Mouse (Mus musculus) forebrain, postnatal 0 days (tissue): ENCODE measurements around the gene Lrguk. TPM values are rescaled to one million over a fixed set of nuclear protein-coding genes. Genes with fewer than 3 reads are reported as not detected.

Experiments
- ATAC-seq: fragments of 200-750 bp; cut with Nextera tagmentation; 2 replicates; pipeline ENCODE4 v1.8.0; 2017; ENCODE audit warnings: mild to moderate bottlenecking, moderate library complexity
- DNase-seq: peaks from one replicate; pipeline ENCODE4 v3.0.0-alpha.2; 2015
- H3K27ac ChIP-seq: fragments of 300-500 bp; sonication (generic); 2 replicates; pipeline ENCODE4 v1.5.1; 2014; ENCODE audit warnings: low read depth, mild to moderate bottlenecking, antibody characterized with exemption, low read length, moderate library complexity, mixed read lengths
- H3K27me3 ChIP-seq: fragments of 300-500 bp; sonication (generic); 2 replicates; pipeline ENCODE4 v1.6.1; 2014; ENCODE audit warnings: mild to moderate bottlenecking, low read length, mixed read lengths; ENCODE audit not compliant: insufficient read depth
- H3K36me3 ChIP-seq: fragments of 300-500 bp; sonication (generic); 2 replicates; pipeline ENCODE4 v1.6.1; 2014; ENCODE audit warnings: mild to moderate bottlenecking, moderate library complexity; ENCODE audit not compliant: insufficient read depth
- H3K4me1 ChIP-seq: fragments of 300-500 bp; sonication (generic); 2 replicates; pipeline ENCODE4 v1.6.1; 2014; ENCODE audit warnings: antibody characterized with exemption; ENCODE audit not compliant: insufficient read depth
- H3K4me2 ChIP-seq: fragments of 300-500 bp; sonication (generic); 2 replicates; pipeline ENCODE4 v1.6.1; 2014; ENCODE audit warnings: low read depth, mild to moderate bottlenecking, moderate library complexity
- H3K4me3 ChIP-seq: fragments of 300-500 bp; sonication (generic); 2 replicates; pipeline ENCODE4 v1.5.1; 2014; ENCODE audit warnings: low read depth, low read length, mixed read lengths
- H3K9ac ChIP-seq: fragments of 300-500 bp; sonication (generic); 2 replicates; pipeline ENCODE4 v1.6.1; 2014; ENCODE audit warnings: mild to moderate bottlenecking
- H3K9me3 ChIP-seq: fragments of 300-500 bp; sonication (generic); 2 replicates; pipeline ENCODE4 v1.6.1; 2016; ENCODE audit warnings: low read length
- CTCF ChIP-seq: sonication (generic); IDR thresholded peaks from 2 replicates; pipeline ENCODE4 v1.5.1; 2016; ENCODE audit warnings: antibody characterized with exemption, control low read depth, low read depth
- WGBS: fragments of 180-500 bp; shearing (Covaris S2); extraction: QIAGEN DNeasy Blood & Tissue Kit; methylation state at CpG from one replicate; pipeline ENCODE4 v1.1.7; 2014; 5-methylcytosine and 5-hydroxymethylcytosine counted together
- polyA plus RNA-seq: library from polyadenylated mRNA; unstranded; fragments of >200 nt; fragmentation: Nextera tagmentation; extraction: Ambion mirVana; gene quantifications from 2 replicates; pipeline ENCODE4 v1.2.1, GENCODE M21; 2015
- total RNA-seq: library from RNA; depleted of rRNA; stranded (reverse); fragments of >200 nt; gene quantifications from 2 replicates; pipeline ENCODE4 v1.2.3, GENCODE M21; 2014; rRNA removed

The Lrguk gene
- 1.8 and 2.8 TPM in 2 replicates for total RNA-seq
- 0.86 and 1.7 TPM in 2 replicates for polyA plus RNA-seq

DNA sequence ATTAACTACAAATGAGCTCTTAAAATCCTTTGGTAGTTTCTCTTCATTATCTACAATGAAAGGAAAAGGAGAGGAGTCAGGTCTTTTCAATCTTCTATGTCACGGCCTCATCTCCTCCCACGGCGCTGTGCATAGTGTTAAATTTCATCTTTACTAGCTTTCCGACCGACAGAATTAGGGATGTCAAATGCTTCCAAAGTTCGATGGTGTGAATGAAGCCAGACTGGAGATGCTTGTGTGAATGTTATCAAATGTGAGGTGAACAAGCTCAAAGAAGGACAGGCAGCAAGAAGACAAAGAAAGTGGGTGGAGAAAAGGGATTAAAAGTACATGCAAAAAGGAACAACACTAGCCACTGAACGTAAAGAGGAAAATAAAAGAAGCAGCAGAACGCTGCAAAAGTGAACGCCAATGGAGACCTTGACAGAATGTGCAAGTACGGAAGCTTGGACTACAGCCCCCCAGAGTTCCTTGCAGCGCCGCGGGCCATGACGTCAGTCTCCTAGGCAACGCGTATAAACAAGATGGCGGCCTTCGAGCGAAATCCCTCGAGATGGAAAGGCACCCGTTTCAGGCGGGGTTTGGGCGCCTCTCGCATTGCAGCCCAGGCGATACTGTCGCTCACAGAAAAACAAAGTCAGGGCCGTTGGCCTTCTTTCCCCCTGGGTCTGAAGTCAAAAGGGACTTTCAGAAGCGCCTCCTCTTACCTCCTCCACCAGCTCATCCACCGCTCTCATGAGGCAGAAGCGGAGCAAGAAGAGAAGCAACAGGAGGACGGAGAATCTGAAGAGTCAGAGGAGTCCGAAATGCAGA is at the start of gene Lrguk:
Gene Lrguk, plus strand, starts transcription at position 516 of the 813 bp plus-strand sequence.
- H3K27me3 ChIP-seq = no peaks in the 10 kb centered on the region
- no peak for TF ChIP-seq CTCF

DNA sequence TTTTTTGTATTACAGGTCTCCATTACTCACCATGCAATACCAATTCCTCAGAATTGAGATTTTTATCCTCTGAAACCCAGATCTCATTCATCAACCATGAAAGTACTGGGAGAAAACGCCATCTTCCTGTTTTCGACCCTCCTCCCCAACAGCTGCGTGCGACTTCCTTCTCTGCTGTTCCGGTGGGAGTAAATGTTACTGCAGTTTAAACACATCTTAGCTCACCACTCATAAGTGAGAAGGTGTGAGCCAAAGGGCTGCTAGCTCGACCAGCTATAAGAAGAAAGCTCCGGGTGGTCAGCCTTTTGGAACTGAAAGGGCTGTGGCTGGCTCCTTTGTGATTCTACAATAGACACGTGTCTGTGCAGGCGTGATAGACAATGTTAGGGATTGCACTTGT is 46.5 kb upstream of the Lrguk start:
- Histone ChIP-seq H3K4me1 (peaks cover 4% of the 10 kb centered on the region; the same call in 1 of the 2 replicates), H3K4me2 (no peak overlapping the region), H3K9me3 (no peaks in the 10 kb centered on the region), H3K27me3 (no peaks in the 10 kb centered on the region), H3K36me3 (no peaks in the 10 kb centered on the region), H3K4me3 (no peak overlapping the region), H3K27ac (no peak overlapping the region), H3K9ac (no peak overlapping the region)
- no peak for TF ChIP-seq CTCF
- 80% methylated on average over 9 of the region's 9 CpGs for WGBS
- ATAC-seq (no peak), DNase-seq (no peak)

More for the DNA sequence above, at the start of gene Lrguk:
- ATAC-seq (peak; percentile 99), DNase-seq (peak; percentile 94)
- WGBS = 2% methylated on average over 32 of the region's 32 CpGs
- H3K9me3 ChIP-seq = no peaks in the 10 kb centered on the region
- peak within 1 kb of the TSS; percentile 89 for H3K4me2 ChIP-seq
- H3K27ac ChIP-seq = peak within 1 kb of the TSS; percentile 76
- peak within 1 kb of the TSS; percentile 47 for H3K4me3 ChIP-seq
- H3K9ac ChIP-seq = peak within 1 kb of the TSS; percentile 54
- no peaks in the 10 kb centered on the region for H3K36me3 ChIP-seq
- H3K4me1 ChIP-seq = no peaks in the 10 kb centered on the region

DNA sequence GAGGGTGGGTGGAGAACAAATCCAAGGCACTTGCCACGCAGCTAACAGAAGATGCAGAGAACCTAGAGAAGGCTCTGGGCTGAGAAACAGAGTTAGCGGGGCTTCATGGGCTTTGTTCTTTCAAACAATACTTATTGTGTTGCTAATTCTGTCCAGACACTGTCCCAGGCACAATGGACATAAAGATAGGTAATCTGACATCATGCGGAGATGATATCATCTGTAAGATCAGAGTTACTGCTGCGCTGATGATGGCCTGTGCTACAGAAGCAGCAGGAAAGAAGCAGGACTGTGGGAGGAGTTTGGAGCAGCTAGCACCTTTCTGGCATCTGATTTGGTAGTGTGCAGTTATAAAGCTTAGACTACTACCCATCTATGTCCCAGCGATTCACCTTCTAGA is 42.1 kb upstream of the Lrguk start:
- TF ChIP-seq CTCF = no peak
- H3K4me2 ChIP-seq = no peak overlapping the region
- WGBS = 68% methylated on average over 5 of the region's 5 CpGs

GRCm38 (mm10) chr6:33992213-33993034 is 36.8 kb upstream of the Lrguk start:
- no peak for TF ChIP-seq CTCF
- Histone ChIP-seq H3K27ac (no peak overlapping the region), H3K9me3 (no peaks in the 10 kb centered on the region), H3K36me3 (no peaks in the 10 kb centered on the region), H3K4me2 (peak overlapping the region; percentile 39), H3K9ac (peak overlapping the region; percentile 14; the same call in 1 of the 2 replicates), H3K27me3 (no peaks in the 10 kb centered on the region), H3K4me3 (no peak overlapping the region; the same call in none of the 2 replicates), H3K4me1 (no peaks in the 10 kb centered on the region)
- ATAC-seq = peak; percentile 81
- peak; percentile 50 for DNase-seq
- WGBS = 27% methylated on average over 24 of the region's 24 CpGs

More for the DNA sequence above, 42.1 kb upstream of the Lrguk start:
- Histone ChIP-seq H3K36me3 (no peaks in the 10 kb centered on the region), H3K27me3 (no peaks in the 10 kb centered on the region), H3K4me1 (no peaks in the 10 kb centered on the region), H3K9ac (no peak overlapping the region), H3K9me3 (no peaks in the 10 kb centered on the region), H3K4me3 (no peak overlapping the region), H3K27ac (no peak overlapping the region)
- ATAC-seq (no peak), DNase-seq (no peak)

DNA sequence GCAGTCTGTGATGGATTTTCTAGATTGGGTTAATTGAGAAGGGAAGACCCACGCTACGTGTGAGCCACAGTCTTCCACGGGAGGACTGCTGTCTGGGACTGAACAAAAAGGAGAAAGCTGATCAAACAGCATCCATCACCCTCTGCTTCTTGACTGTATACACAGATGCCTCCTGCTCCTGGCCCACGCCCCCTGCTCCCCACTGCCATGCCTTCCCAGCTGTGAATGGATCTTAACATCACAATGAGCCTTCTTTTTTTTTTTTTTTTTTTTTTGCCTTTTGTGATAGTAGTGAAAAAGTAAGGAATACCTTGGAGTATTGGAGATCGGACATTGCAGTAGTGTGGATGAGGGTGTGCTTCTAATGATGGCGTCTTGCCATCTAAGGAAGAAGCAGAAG is 35.4 kb upstream of the Lrguk start:
- Histone ChIP-seq H3K9me3 (no peaks in the 10 kb centered on the region), H3K36me3 (no peaks in the 10 kb centered on the region), H3K9ac (no peak overlapping the region), H3K27ac (no peak overlapping the region), H3K27me3 (no peaks in the 10 kb centered on the region), H3K4me2 (no peak overlapping the region), H3K4me3 (no peak overlapping the region), H3K4me1 (no peaks in the 10 kb centered on the region)
- no peak for ATAC-seq
- no peak for DNase-seq
- WGBS = 76% methylated on average over 6 of the region's 6 CpGs
- no peak for TF ChIP-seq CTCF

- Histone ChIP-seq H3K4me2 (no peak overlapping the region), H3K27me3 (no peaks in the 10 kb centered on the region), H3K9me3 (no peaks in the 10 kb centered on the region), H3K9ac (no peak overlapping the region), H3K36me3 (no peaks in the 10 kb centered on the region), H3K4me3 (no peak overlapping the region), H3K27ac (no peak overlapping the region), H3K4me1 (no peaks in the 10 kb centered on the region)
- DNase-seq (no peak), ATAC-seq (no peak)
- 40% methylated on average over 4 of the region's 4 CpGs for WGBS
- no peak for TF ChIP-seq CTCF
Observed at GRCm38 (mm10) chr6:33998590-33998989, 30.7 kb upstream of the Lrguk start.

GRCm38 (mm10) chr6:33999530-33999929 is 29.7 kb upstream of the Lrguk start:
- no peak overlapping the region for H3K4me3 ChIP-seq
- no peak overlapping the region for H3K4me2 ChIP-seq
- H3K9me3 ChIP-seq = no peaks in the 10 kb centered on the region
- ATAC-seq (no peak), DNase-seq (no peak)
- WGBS = 12% methylated on average over 7 of the region's 7 CpGs
- no peak overlapping the region for H3K9ac ChIP-seq
- no peak overlapping the region for H3K27ac ChIP-seq
- H3K27me3 ChIP-seq = no peaks in the 10 kb centered on the region
- H3K4me1 ChIP-seq = no peaks in the 10 kb centered on the region
- peak; percentile 21; the same call in 1 of the 2 replicates for TF ChIP-seq CTCF
- H3K36me3 ChIP-seq = no peaks in the 10 kb centered on the region
